Mouse (Mus musculus): ENCODE data around the gene Ddhd1. TPM values are rescaled to one million over a fixed set of nuclear protein-coding genes. Genes with fewer than 3 reads are reported as not detected.

Gene Ddhd1
- polyA plus RNA-seq, 1 experiment from 2014 or later: 4.4 TPM

DNA sequence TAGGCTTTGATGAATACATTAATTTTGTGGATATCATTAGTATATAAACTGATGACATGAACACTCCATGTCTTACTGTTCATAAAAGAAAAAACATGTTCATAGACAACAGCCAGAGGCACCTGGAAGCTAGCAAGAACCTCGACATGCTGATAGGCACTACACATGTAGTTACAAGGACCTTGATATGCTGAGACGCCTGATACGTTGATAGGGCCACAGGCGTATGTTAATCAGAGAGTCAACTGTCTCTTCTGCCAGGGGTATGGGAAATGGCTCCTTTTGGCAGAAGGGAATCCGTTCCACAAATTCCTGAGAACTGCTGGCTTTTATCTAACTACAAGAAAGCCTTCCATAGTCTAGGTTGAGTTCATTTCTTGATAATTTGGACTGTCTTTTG, 27.4 kb downstream of the Ddhd1 start:
- Histone ChIP-seq H3K9ac (ENCODE audit: low read length) (no peak overlapping the region), H3K27me3 (ENCODE audit: control insufficient read depth, insufficient read depth, low read length) (no peaks in the 10 kb centered on the region), H3K9me3 (ENCODE audit: control insufficient read depth, low read length) (no peaks in the 10 kb centered on the region), H3K4me2 (replicated peaks; ENCODE audit: low read depth) (no peak overlapping the region), H3K4me1 (replicated peaks; ENCODE audit: control insufficient read depth, insufficient read depth) (no peaks in the 10 kb centered on the region), H3K4me3 (ENCODE audit: low read depth, low read length) (no peak overlapping the region), H3K27ac (replicated peaks) (no peak overlapping the region), H3K36me3 (ENCODE audit: control insufficient read depth, insufficient read depth, low read length) (no peaks in the 10 kb centered on the region)
- no peak for TF ChIP-seq EP300 (optimal IDR thresholded peaks at IDR 0.05)
- no peak for ATAC-seq (ENCODE audit: low FRiP score, low TSS enrichment)
- DNase-seq (ENCODE audit: low spot score): no peak
- 85% methylated on average over 5 of the region's 5 CpGs for WGBS

GRCm38 (mm10) chr14:45629938-45630337, 28.0 kb downstream of the Ddhd1 start:
- Histone ChIP-seq H3K36me3 (ENCODE audit: control insufficient read depth, insufficient read depth, low read length) (no peaks in the 10 kb centered on the region), H3K9ac (ENCODE audit: low read length) (no peak overlapping the region), H3K4me1 (replicated peaks; ENCODE audit: control insufficient read depth, insufficient read depth) (no peaks in the 10 kb centered on the region), H3K4me3 (ENCODE audit: low read depth, low read length) (no peak overlapping the region), H3K4me2 (replicated peaks; ENCODE audit: low read depth) (no peak overlapping the region), H3K9me3 (ENCODE audit: control insufficient read depth, low read length) (no peaks in the 10 kb centered on the region), H3K27ac (replicated peaks) (no peak overlapping the region), H3K27me3 (ENCODE audit: control insufficient read depth, insufficient read depth, low read length) (no peaks in the 10 kb centered on the region)
- 38% methylated on average over 1 of the region's 1 CpGs for WGBS
- DNase-seq (ENCODE audit: low spot score) (no peak), ATAC-seq (ENCODE audit: low FRiP score, low TSS enrichment) (no peak)
- TF ChIP-seq EP300 (optimal IDR thresholded peaks at IDR 0.05) (no peak), CTCF (IDR thresholded peaks at IDR 0.05; ENCODE audit: low read depth) (no peak)

DNA sequence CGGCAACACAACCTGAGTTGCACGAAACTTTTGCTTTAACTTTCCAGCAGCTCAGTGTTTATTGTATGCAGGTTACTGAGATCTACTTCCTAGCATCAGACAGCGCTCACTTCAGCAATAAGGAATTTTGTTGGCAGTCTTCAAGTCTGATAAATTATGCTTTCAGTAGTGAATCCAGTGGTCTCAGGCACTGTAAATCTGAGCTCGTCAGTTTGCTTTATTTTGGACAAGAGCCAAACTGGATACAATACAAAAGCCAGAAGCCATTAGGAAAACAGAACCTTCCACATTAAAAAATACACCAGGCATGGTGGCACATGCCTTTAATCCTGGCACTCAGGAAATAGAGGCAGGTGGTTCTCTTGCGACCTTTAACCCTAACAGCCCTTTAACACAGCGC, 39.6 kb downstream of the Ddhd1 start:
- H3K27ac ChIP-seq (replicated peaks): no peak overlapping the region
- WGBS: 35% methylated on average over 6 of the region's 6 CpGs
- ATAC-seq (ENCODE audit: low FRiP score, low TSS enrichment): no peak

GRCm38 (mm10) chr14:45616526-45616925, 41.4 kb downstream of the Ddhd1 start:
- Histone ChIP-seq H3K4me3 (ENCODE audit: low read depth, low read length) (no peak overlapping the region), H3K9ac (ENCODE audit: low read length) (no peak overlapping the region), H3K9me3 (ENCODE audit: control insufficient read depth, low read length) (no peaks in the 10 kb centered on the region), H3K27me3 (ENCODE audit: control insufficient read depth, insufficient read depth, low read length) (no peaks in the 10 kb centered on the region), H3K27ac (replicated peaks) (no peak overlapping the region), H3K4me1 (replicated peaks; ENCODE audit: control insufficient read depth, insufficient read depth) (no peaks in the 10 kb centered on the region), H3K36me3 (ENCODE audit: control insufficient read depth, insufficient read depth, low read length) (peaks cover 7% of the 10 kb centered on the region; the same call in 1 of the 2 replicates), H3K4me2 (replicated peaks; ENCODE audit: low read depth) (no peak overlapping the region)
- ATAC-seq (ENCODE audit: low FRiP score, low TSS enrichment) (no peak), DNase-seq (ENCODE audit: low spot score) (no peak)
- 92% methylated on average over 5 of the region's 5 CpGs for WGBS
- no peak for TF ChIP-seq EP300 (optimal IDR thresholded peaks at IDR 0.05)
- no peak for TF ChIP-seq CTCF (IDR thresholded peaks at IDR 0.05; ENCODE audit: low read depth)

More for the DNA sequence above, 39.6 kb downstream of the Ddhd1 start:
- Histone ChIP-seq H3K27me3 (ENCODE audit: control insufficient read depth, insufficient read depth, low read length) (no peaks in the 10 kb centered on the region), H3K4me2 (replicated peaks; ENCODE audit: low read depth) (no peak overlapping the region), H3K9me3 (ENCODE audit: control insufficient read depth, low read length) (no peaks in the 10 kb centered on the region), H3K4me1 (replicated peaks; ENCODE audit: control insufficient read depth, insufficient read depth) (no peaks in the 10 kb centered on the region), H3K36me3 (ENCODE audit: control insufficient read depth, insufficient read depth, low read length) (peaks cover 7% of the 10 kb centered on the region; the same call in 1 of the 2 replicates), H3K9ac (ENCODE audit: low read length) (no peak overlapping the region), H3K4me3 (ENCODE audit: low read depth, low read length) (no peak overlapping the region)
- no peak for TF ChIP-seq EP300 (optimal IDR thresholded peaks at IDR 0.05)
- no peak for TF ChIP-seq CTCF (IDR thresholded peaks at IDR 0.05; ENCODE audit: low read depth)
- no peak for DNase-seq (ENCODE audit: low spot score)

DNA sequence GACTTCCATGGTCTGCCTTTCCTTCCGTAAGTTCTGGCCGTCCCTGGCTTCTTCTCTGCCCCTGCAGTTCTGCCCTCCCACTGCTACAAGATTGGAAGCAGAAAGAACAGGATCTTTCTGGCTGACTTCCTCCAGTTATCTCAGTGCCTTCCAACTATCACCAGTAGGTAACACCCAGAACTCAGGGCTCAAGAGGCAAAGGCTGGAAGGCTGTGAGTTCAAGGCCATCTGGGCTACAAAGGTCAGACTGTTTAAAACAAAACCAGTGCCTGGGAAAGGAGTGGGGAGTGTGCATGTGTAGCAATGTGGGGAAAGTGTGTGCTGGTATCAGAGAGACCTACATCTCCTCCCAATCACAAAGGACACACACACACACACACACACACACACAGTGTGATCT, 42.2 kb downstream of the Ddhd1 start:
- no peak for TF ChIP-seq EP300 (optimal IDR thresholded peaks at IDR 0.05)
- no peak for TF ChIP-seq CTCF (IDR thresholded peaks at IDR 0.05; ENCODE audit: low read depth)
- Histone ChIP-seq H3K4me1 (replicated peaks; ENCODE audit: control insufficient read depth, insufficient read depth) (no peaks in the 10 kb centered on the region), H3K36me3 (ENCODE audit: control insufficient read depth, insufficient read depth, low read length) (peaks cover 7% of the 10 kb centered on the region; the same call in 1 of the 2 replicates), H3K27ac (replicated peaks) (no peak overlapping the region), H3K4me2 (replicated peaks; ENCODE audit: low read depth) (no peak overlapping the region), H3K9me3 (ENCODE audit: control insufficient read depth, low read length) (no peaks in the 10 kb centered on the region), H3K27me3 (ENCODE audit: control insufficient read depth, insufficient read depth, low read length) (no peaks in the 10 kb centered on the region), H3K4me3 (ENCODE audit: low read depth, low read length) (no peak overlapping the region), H3K9ac (ENCODE audit: low read length) (no peak overlapping the region)
- WGBS: 90% methylated on average over 2 of the region's 2 CpGs
- no peak for ATAC-seq (ENCODE audit: low FRiP score, low TSS enrichment)
- DNase-seq (ENCODE audit: low spot score): no peak

GRCm38 (mm10) chr14:45614822-45615221, 43.1 kb downstream of the Ddhd1 start:
- H3K9me3 ChIP-seq (ENCODE audit: control insufficient read depth, low read length): no peaks in the 10 kb centered on the region
- H3K9ac ChIP-seq (ENCODE audit: low read length): no peak overlapping the region
- H3K27me3 ChIP-seq (ENCODE audit: control insufficient read depth, insufficient read depth, low read length): no peaks in the 10 kb centered on the region
- DNase-seq (ENCODE audit: low spot score): no peak
- H3K4me3 ChIP-seq (ENCODE audit: low read depth, low read length): no peak overlapping the region
- H3K36me3 ChIP-seq (ENCODE audit: control insufficient read depth, insufficient read depth, low read length): peaks cover 7% of the 10 kb centered on the region; the same call in 1 of the 2 replicates
- no peak overlapping the region for H3K27ac ChIP-seq (replicated peaks)
- H3K4me1 ChIP-seq (replicated peaks; ENCODE audit: control insufficient read depth, insufficient read depth): no peaks in the 10 kb centered on the region
- 42% methylated on average over 4 of the region's 4 CpGs for WGBS
- ATAC-seq (ENCODE audit: low FRiP score, low TSS enrichment): no peak
- H3K4me2 ChIP-seq (replicated peaks; ENCODE audit: low read depth): no peak overlapping the region
- TF ChIP-seq EP300 (optimal IDR thresholded peaks at IDR 0.05) (no peak), CTCF (IDR thresholded peaks at IDR 0.05; ENCODE audit: low read depth) (no peak)

All from stomach, postnatal 0 days (tissue).